Mouse (Mus musculus) erythroblast, embryonic 14.5 days (primary cell): Measurements from ENCODE around the gene Copg2. TPM values are rescaled to one million over a fixed set of nuclear protein-coding genes. Genes with fewer than 3 reads are reported as not detected.

Source experiments
- H3K27me3 ChIP-seq: 2 replicates; pipeline ENCODE4 v1.6.1; 2012; ENCODE audit warnings: inconsistent platforms; ENCODE audit not compliant: control insufficient read depth
- H3K36me3 ChIP-seq: 2 replicates; pipeline ENCODE4 v1.6.1; 2012; ENCODE audit warnings: mild to moderate bottlenecking, inconsistent platforms; ENCODE audit not compliant: control insufficient read depth
- H3K4me1 ChIP-seq: 2 replicates; pipeline ENCODE4 v1.6.1; 2012; ENCODE audit warnings: inconsistent platforms; ENCODE audit not compliant: control insufficient read depth
- H3K4me3 ChIP-seq: replicated peaks from 2 replicates; pipeline ENCODE3; 2012; ENCODE audit warnings: moderate library complexity, mild to moderate bottlenecking, inconsistent platforms
- H3K9me3 ChIP-seq: 2 replicates; pipeline ENCODE4 v1.6.1; 2012; ENCODE audit warnings: low read length, inconsistent platforms, mixed read lengths; ENCODE audit not compliant: control insufficient read depth
- GATA1 ChIP-seq: IDR thresholded peaks from 2 replicates; pipeline ENCODE4 v1.6.1; 2012; ENCODE audit warnings: low read length, inconsistent platforms, mixed read lengths
- TAL1 ChIP-seq: IDR thresholded peaks from 3 replicates; pipeline ENCODE4 v1.6.1; 2012; ENCODE audit warnings: low read length, inconsistent platforms, mixed read lengths
- polyA plus RNA-seq: library from polyadenylated mRNA; stranded (reverse); fragments of >175 nt; gene quantifications from 2 replicates; pipeline ENCODE4 v1.2.3, GENCODE M21; 2012

Gene Copg2
- polyA plus RNA-seq: 0.15 TPM in 2 replicates

DNA sequence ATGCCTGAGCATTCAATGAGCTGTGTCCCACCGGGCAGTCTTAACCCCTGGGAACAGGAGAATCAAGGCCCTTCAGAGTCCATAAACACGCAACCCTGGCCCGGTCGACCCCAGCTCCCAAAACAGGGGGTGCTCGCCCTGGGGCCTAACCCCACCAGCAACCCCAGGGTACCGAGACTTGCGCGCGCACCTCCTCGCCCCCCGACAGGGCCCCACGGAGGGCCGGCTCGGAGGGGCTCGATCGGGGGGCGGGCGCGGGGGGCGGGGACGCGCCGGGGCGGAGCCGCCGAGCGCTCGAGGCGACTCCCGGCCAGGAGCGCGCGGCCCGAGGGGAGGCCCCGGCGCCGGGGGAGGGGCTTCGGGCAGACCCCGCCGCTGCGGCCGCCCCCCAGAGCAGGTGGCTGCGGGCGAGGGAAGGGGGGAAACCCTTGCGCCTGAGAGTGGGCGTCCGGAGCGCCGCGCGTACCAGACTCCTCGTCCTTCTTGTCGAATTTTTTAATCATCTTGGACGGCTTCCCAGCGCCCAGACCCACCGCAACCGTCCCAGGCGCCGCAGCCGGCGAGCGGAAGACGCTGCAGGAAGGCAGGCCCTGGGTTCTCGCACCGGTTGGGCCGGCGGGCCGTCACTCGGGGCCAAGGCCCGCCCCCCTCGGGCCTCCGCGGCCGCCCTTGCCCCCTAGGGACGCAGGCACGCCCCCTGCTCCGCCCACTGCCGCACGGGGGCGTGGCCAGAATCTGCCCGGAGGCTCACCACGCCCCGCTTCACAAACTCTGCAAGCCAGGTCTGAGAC is at the start of gene Copg2:
Copg2 (minus strand) TSS at position 600 of the 791 bp plus-strand sequence.
- peaks cover 22% of the 10 kb centered on the region for H3K4me1 ChIP-seq
- H3K9me3 ChIP-seq: no peaks in the 10 kb centered on the region
- no peaks in the 10 kb centered on the region for H3K27me3 ChIP-seq
- peaks cover 6% of the 10 kb centered on the region for H3K36me3 ChIP-seq
- TF ChIP-seq GATA1 (no peak), TAL1 (no peak)
- H3K4me3 ChIP-seq: peak within 1 kb of the TSS; percentile 94

DNA sequence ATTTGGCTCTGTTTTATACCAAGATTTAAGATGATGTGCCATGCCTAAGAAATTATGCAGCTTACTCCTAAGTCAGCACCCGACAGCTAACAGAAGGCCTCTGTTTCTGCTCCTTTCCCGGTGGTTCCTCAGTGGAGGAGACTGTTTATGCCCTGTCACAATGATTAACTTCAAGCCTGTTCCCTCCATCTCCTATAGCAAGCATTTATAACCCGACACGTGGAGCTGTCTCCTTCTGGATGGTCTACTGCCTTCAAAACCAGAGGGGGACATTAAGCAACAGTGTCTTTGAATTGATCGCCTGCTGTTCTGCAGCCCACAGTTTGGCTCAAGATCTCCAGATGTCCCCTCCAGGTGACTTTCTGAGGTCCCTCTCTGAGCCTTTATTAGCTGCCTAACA is 42.7 kb upstream of the Copg2 start:
- no peak for TF ChIP-seq TAL1
- TF ChIP-seq GATA1: no peak
- H3K27me3 ChIP-seq: no peaks in the 10 kb centered on the region

DNA sequence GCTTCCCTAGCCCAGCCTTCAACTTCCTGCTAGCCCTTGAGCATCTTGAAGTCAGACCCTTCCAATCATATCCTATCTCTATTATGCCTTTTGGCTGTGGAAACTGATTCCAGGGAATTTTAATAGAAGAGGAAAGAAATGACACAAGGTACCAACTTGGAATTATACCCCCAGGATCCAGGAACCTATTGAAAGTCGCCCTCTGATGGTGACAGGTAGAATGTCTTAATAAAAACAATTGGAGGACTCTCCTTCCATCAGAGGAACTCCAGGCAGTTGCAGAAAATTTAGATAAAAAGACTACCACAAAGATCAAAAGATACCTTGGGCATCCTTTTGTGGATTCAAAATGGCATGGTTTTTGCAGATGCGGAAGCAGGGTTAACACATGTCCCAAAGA is 26.2 kb upstream of the Copg2 start:
- Histone ChIP-seq H3K9me3 (no peaks in the 10 kb centered on the region), H3K27me3 (peaks cover 15% of the 10 kb centered on the region), H3K36me3 (no peaks in the 10 kb centered on the region), H3K4me1 (no peaks in the 10 kb centered on the region), H3K4me3 (no peak overlapping the region)
- TF ChIP-seq GATA1 (no peak), TAL1 (no peak)

More for the DNA sequence above, 42.7 kb upstream of the Copg2 start:
- H3K36me3 ChIP-seq: no peaks in the 10 kb centered on the region
- H3K9me3 ChIP-seq: no peaks in the 10 kb centered on the region
- H3K4me1 ChIP-seq: no peaks in the 10 kb centered on the region
- no peak overlapping the region for H3K4me3 ChIP-seq

DNA sequence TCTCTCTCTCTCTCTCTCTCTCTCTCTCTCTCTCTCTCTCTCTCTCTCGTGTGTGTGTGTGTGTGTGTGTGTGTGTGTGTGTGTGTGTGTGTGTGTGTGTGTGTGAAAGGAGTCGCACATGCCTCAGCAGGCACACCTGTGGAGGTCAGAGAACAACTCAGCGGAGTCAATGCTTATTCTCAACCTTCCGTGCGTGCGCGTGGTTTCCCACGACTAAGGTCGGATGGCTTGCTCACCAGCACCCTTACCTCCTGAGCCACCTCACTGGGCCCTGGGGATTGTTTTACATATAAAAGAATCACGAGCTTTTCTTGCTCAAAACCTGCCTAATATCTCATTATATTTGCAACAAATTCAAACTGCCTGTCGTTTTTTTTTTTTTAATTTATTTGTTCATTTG is 25.2 kb upstream of the Copg2 start:
- Histone ChIP-seq H3K4me1 (no peaks in the 10 kb centered on the region), H3K9me3 (no peaks in the 10 kb centered on the region), H3K4me3 (no peak overlapping the region), H3K27me3 (peaks cover 15% of the 10 kb centered on the region), H3K36me3 (no peaks in the 10 kb centered on the region)
- TF ChIP-seq GATA1 (no peak), TAL1 (no peak)

DNA sequence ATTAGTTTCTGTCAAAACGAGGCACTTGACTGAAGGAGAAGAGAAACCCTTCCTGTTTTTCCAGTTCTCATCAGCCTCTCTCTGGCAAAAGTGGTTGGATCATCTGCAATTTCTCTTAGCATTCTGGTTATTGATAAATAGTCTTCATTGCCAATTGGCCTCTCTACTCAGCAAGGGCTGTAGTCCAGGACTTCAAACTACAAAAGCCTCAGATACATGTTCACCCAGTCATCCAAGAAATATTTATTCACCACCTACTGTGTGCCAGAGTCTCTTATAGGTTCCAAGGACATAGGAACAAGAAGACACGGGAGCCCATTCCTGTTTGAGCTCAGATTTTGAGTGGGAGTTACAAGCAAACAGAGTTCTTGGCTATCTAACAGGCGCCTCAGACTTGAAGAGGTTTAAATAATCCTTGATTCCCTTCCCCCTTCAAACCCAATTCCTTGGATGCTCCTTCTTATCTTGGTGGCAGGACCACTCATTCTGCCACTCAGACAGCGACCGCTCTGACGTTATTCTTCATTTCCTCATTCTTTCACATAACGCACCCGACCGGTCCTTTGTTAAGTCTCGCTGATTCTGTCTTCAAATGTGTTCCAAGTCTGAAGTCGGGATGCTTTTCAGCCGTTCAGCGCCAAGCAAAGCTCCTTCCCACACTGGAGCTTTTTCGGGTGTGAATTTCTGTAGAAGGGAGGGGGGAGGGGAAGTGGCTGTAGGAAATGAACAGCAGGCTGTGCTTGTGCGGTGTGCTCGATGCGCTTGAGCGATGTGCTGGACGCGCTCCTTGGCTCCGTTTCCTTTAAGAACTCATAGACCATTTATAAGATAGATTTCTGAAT is 24.5 kb upstream of the Copg2 start:
- H3K4me1 ChIP-seq: no peaks in the 10 kb centered on the region
- no peaks in the 10 kb centered on the region for H3K9me3 ChIP-seq
- peaks cover 15% of the 10 kb centered on the region for H3K27me3 ChIP-seq
- H3K36me3 ChIP-seq: no peaks in the 10 kb centered on the region
- TF ChIP-seq TAL1 (no peak), GATA1 (no peak)
- H3K4me3 ChIP-seq: no peak overlapping the region

DNA sequence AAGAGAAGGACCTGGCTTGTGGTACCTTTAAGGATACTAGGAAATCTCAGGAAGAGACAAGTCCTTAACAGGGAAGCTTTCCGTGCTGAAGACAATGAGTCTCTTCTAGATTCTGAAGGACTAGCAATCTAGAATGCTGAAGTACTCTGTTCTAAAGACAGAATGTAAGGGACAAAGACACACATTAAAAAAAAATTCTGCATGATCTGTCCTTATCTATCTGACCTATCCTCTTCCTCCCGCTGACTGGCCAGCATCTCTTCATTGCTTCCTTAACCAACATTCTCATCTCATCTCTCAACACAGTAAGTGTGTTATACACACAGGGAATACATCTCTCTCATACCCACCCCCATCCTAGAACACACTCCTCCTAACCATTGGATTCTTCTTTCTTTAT is 18.9 kb upstream of the Copg2 start, which contains the start of gene Tsga13:
Tsga13 (minus strand) TSS at position 101 of the 400 bp plus-strand sequence.
- TF ChIP-seq GATA1 (no peak), TAL1 (no peak)
- H3K4me1 ChIP-seq: no peaks in the 10 kb centered on the region
- no peaks in the 10 kb centered on the region for H3K36me3 ChIP-seq

DNA sequence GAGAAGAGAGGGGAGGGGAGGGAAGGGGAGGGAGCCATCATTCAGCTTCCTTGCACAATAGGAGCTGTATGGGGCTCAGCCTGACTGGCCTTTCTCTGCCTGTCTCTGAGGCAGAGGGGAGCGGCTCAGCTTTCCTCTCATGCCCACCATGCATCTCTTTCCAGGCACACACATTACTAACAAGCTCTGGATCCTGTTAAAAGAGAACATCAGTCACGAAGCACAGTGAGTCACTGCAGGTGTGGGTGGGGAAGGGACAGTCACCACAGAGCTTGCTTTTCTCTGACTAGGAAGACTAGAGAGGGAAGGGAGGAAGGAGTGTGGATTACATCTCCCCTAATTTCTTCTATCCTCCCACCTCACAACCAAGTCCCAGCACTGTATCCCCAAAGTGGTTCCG is 11.4 kb upstream of the Copg2 start:
- H3K27me3 ChIP-seq: peaks cover 8% of the 10 kb centered on the region
- no peak for TF ChIP-seq TAL1
- no peaks in the 10 kb centered on the region for H3K9me3 ChIP-seq
- no peaks in the 10 kb centered on the region for H3K36me3 ChIP-seq
- no peaks in the 10 kb centered on the region for H3K4me1 ChIP-seq
- H3K4me3 ChIP-seq: no peak overlapping the region

More for the DNA sequence above, 18.9 kb upstream of the Copg2 start, which contains the start of gene Tsga13:
- Histone ChIP-seq H3K4me3 (no peak within 1 kb of the TSS), H3K9me3 (no peaks in the 10 kb centered on the region), H3K27me3 (peaks cover 1% of the 10 kb centered on the region; the same call in 1 of the 2 replicates)

DNA sequence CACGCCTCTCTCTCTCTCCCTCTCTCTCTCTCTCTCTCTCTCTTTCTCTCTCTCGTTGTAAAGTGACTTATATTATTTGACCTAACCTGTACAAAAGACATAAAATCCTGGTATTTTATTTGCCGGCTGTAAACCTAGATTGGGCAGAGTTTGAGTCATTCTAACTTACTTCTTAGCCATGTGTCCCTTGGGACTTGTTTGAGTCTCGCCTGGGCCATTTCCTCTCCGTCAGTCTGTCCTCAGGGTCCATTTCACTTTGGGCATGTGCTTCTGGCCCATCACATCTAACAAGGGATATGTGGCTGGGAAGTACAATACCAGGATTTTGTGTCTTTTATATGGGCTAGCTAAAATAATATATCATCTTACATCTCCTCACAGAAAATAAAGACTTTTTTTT is 8.3 kb upstream of the Copg2 start:
- TF ChIP-seq GATA1 (no peak), TAL1 (no peak)
- Histone ChIP-seq H3K36me3 (no peaks in the 10 kb centered on the region), H3K4me3 (no peak overlapping the region), H3K9me3 (no peaks in the 10 kb centered on the region), H3K27me3 (peaks cover 8% of the 10 kb centered on the region), H3K4me1 (no peaks in the 10 kb centered on the region)

DNA sequence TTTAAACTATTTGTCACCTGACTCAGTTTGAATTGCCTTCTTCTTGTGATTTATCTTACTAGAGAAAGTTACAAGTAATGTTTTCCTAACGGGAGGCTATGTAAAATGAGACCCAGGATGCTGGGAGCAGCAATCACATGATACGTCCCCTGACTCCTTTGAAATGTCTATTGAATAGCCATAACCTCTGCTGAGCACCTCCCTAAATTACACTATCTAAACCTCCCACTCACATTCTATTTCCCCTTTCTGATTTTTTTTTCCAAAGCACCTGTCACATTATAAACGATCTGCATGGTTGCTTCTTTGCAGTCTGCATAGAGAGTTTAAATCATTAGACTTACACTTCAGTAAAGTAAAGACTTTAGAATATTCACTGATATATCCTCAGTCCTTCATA is 7.4 kb upstream of the Copg2 start:
- no peak overlapping the region for H3K4me3 ChIP-seq
- peaks cover 6% of the 10 kb centered on the region; the same call in 1 of the 2 replicates for H3K27me3 ChIP-seq
- H3K36me3 ChIP-seq: no peaks in the 10 kb centered on the region
- H3K9me3 ChIP-seq: no peaks in the 10 kb centered on the region
- TF ChIP-seq GATA1: no peak
- TF ChIP-seq TAL1: no peak
- no peaks in the 10 kb centered on the region for H3K4me1 ChIP-seq

DNA sequence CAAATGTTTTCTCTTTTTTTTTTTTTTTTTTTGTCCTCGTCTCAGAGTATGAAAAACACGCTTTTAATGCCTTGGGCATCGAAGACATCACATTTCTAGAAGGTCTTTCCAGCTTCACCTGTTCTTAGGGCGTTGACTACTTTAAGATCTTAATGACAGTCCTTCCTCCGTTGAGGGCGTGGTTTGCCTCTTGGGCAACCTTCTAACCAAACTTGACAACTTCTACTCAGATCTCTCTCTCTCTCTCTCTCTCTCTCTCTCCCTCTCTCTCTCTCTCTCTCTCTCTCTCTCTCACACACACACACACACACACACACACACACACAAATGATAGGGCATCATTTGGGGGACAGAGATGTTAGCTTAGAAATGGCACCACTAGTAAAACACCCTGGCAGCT is 926 bp upstream of the Copg2 start:
- no peaks in the 10 kb centered on the region for H3K9me3 ChIP-seq
- peak overlapping the region; percentile 94 for H3K4me3 ChIP-seq
- H3K36me3 ChIP-seq: peaks cover 3% of the 10 kb centered on the region
- TF ChIP-seq TAL1: no peak
- no peak for TF ChIP-seq GATA1
- no peaks in the 10 kb centered on the region for H3K27me3 ChIP-seq
- H3K4me1 ChIP-seq: peaks cover 22% of the 10 kb centered on the region
